Comparison of ENCODE assay signal across 8 mouse cellular contexts in the genomic region with DNA sequence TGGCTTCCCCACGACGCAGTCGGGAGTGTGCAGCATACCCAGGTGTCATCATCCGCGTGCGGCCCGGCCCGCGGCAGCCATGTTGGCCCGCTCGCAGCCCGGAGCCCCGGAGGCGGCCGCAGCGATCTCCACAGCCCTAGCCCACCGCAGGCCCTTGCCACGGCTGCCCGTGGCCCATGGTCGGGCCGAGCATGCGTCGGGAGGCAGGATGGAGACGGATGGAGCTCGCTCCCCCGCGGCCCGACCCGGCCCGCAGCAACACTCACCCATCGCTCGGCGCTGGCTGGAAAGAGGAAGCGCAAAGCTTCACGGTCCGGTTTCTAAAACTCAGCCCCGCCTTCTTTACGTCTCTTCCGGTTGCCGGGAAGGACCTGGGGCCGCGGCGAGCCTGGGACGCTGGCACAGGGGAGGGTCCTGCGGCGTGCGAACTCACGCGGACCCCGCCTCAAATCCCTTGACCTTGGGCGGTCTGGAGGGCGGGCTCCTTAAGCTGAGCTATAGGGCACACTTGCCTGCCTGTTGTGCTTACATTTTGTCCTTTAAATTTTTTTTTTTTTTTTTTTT. TPM values are rescaled to one million over a fixed set of nuclear protein-coding genes. Genes with fewer than 3 reads are reported as not detected.
DNase-seq lines count a peak whose midpoint lies in the region; ATAC-seq and TF ChIP-seq lines count a peak whose summit lies in the region.

A gene (minus strand): TSS at position 452 of the 564 bp plus-strand sequence.

- peak within 1 kb of the TSS; percentile 94 for H3K4me3 ChIP-seq in erythroblast, embryonic 14.5 days (replicated peaks)
- peak within 1 kb of the TSS; percentile 97 for H3K4me3 ChIP-seq in heart, embryonic 12.5 days
- H3K4me3 ChIP-seq in kidney, postnatal 0 days (replicated peaks; ENCODE audit: low read depth, low read length): peak within 1 kb of the TSS; percentile 93
- H3K4me3 ChIP-seq in liver, embryonic 13.5 days (replicated peaks): peak within 1 kb of the TSS; percentile 97
- peak within 1 kb of the TSS; percentile 99 for H3K4me3 ChIP-seq in stomach, embryonic 16.5 days (replicated peaks; ENCODE audit: low read length)

- H3K27ac ChIP-seq in heart, embryonic 12.5 days (ENCODE audit: poor library complexity, severe bottlenecking): peak within 1 kb of the TSS; percentile 92
- peak within 1 kb of the TSS; percentile 95 for H3K27ac ChIP-seq in kidney, postnatal 0 days
- H3K27ac ChIP-seq in liver, embryonic 13.5 days: peak within 1 kb of the TSS; percentile 88
- H3K27ac ChIP-seq in stomach, embryonic 16.5 days (ENCODE audit: low read length): peak within 1 kb of the TSS; percentile 93

- WGBS in heart, embryonic 12.5 days: under 1% methylated on average over 52 of the region's 52 CpGs
- 0% methylated on average over 52 of the region's 52 CpGs for WGBS in kidney, postnatal 0 days
- under 1% methylated on average over 52 of the region's 52 CpGs for WGBS in liver, embryonic 13.5 days (ENCODE audit: insufficient replicate concordance)
- WGBS in stomach, embryonic 16.5 days: under 1% methylated on average over 52 of the region's 52 CpGs

- peaks cover 38% of the 10 kb centered on the region for H3K4me1 ChIP-seq in erythroblast, embryonic 14.5 days (ENCODE audit: control insufficient read depth)
- peaks cover 26% of the 10 kb centered on the region for H3K4me1 ChIP-seq in heart, embryonic 12.5 days (replicated peaks)
- H3K4me1 ChIP-seq in kidney, postnatal 0 days (replicated peaks; ENCODE audit: insufficient read depth, low read length): peaks cover 6% of the 10 kb centered on the region; the same call in 1 of the 2 replicates
- H3K4me1 ChIP-seq in liver, embryonic 13.5 days (replicated peaks): peaks cover 36% of the 10 kb centered on the region
- H3K4me1 ChIP-seq in stomach, embryonic 16.5 days (ENCODE audit: control insufficient read depth, insufficient read depth, low read length): peaks cover 10% of the 10 kb centered on the region

- H3K9ac ChIP-seq in heart, embryonic 12.5 days: peak within 1 kb of the TSS; percentile 100
- H3K9ac ChIP-seq in kidney, postnatal 0 days (ENCODE audit: low read depth, low read length): peak within 1 kb of the TSS; percentile 90
- peak within 1 kb of the TSS; percentile 98 for H3K9ac ChIP-seq in liver, embryonic 13.5 days
- H3K9ac ChIP-seq in stomach, embryonic 16.5 days (ENCODE audit: low read length): peak within 1 kb of the TSS; percentile 99

- peak; percentile 92 for ATAC-seq in heart, embryonic 12.5 days (ENCODE audit: insufficient number of reproducible peaks, low FRiP score)
- peak; percentile 89 for ATAC-seq in kidney, postnatal 0 days (replicated peaks; ENCODE audit: low FRiP score, low read depth)
- peak; percentile 87 for ATAC-seq in liver, embryonic 13.5 days (ENCODE audit: low read depth)
- ATAC-seq in stomach, embryonic 16.5 days (ENCODE audit: insufficient read depth, low FRiP score): peak; percentile 95

- H3K9me3 ChIP-seq in erythroblast, embryonic 14.5 days (ENCODE audit: control insufficient read depth, low read length): no peaks in the 10 kb centered on the region
- no peaks in the 10 kb centered on the region for H3K9me3 ChIP-seq in heart, embryonic 12.5 days (replicated peaks)
- no peaks in the 10 kb centered on the region for H3K9me3 ChIP-seq in kidney, postnatal 0 days (replicated peaks; ENCODE audit: low read length)
- H3K9me3 ChIP-seq in liver, embryonic 13.5 days (replicated peaks): no peaks in the 10 kb centered on the region
- no peaks in the 10 kb centered on the region for H3K9me3 ChIP-seq in stomach, embryonic 16.5 days (replicated peaks; ENCODE audit: control insufficient read depth, low read length)

- TF ChIP-seq CTCF in brain, embryonic 14.5 days (IDR thresholded peaks at IDR 0.05; ENCODE audit: borderline replicate concordance, extremely low read depth, insufficient read depth, insufficient read length): no peak
- no peak for TF ChIP-seq CTCF in kidney, postnatal 0 days (IDR thresholded peaks at IDR 0.05; ENCODE audit: low read depth)

- TF ChIP-seq POLR2A in brain, embryonic 14.5 days (IDR thresholded peaks at IDR 0.05; ENCODE audit: borderline replicate concordance, extremely low read depth, insufficient read depth, insufficient read length, poor library complexity, severe bottlenecking): peak; percentile 77; the same call in 1 of the 2 replicates

- peaks cover 71% of the 10 kb centered on the region for H3K36me3 ChIP-seq in erythroblast, embryonic 14.5 days (ENCODE audit: control insufficient read depth)
- peaks cover 57% of the 10 kb centered on the region for H3K36me3 ChIP-seq in heart, embryonic 12.5 days
- H3K36me3 ChIP-seq in kidney, postnatal 0 days (ENCODE audit: insufficient read depth, low read length): peaks cover 33% of the 10 kb centered on the region
- peaks cover 68% of the 10 kb centered on the region for H3K36me3 ChIP-seq in liver, embryonic 13.5 days
- H3K36me3 ChIP-seq in stomach, embryonic 16.5 days (ENCODE audit: control insufficient read depth, insufficient read depth, low read length): peaks cover 33% of the 10 kb centered on the region

- H3K27me3 ChIP-seq in erythroblast, embryonic 14.5 days (ENCODE audit: control insufficient read depth): no peaks in the 10 kb centered on the region
- H3K27me3 ChIP-seq in heart, embryonic 12.5 days (replicated peaks): no peaks in the 10 kb centered on the region
- no peaks in the 10 kb centered on the region for H3K27me3 ChIP-seq in kidney, postnatal 0 days (ENCODE audit: insufficient read depth, low read length)
- no peaks in the 10 kb centered on the region for H3K27me3 ChIP-seq in liver, embryonic 13.5 days
- H3K27me3 ChIP-seq in stomach, embryonic 16.5 days (ENCODE audit: control insufficient read depth, insufficient read depth, low read length): no peaks in the 10 kb centered on the region

- H3K4me2 ChIP-seq in heart, embryonic 12.5 days: peak within 1 kb of the TSS; percentile 81
- H3K4me2 ChIP-seq in kidney, postnatal 0 days (ENCODE audit: low read length): peak within 1 kb of the TSS; percentile 86
- H3K4me2 ChIP-seq in liver, embryonic 13.5 days: peak within 1 kb of the TSS; percentile 81
- peak within 1 kb of the TSS; percentile 83 for H3K4me2 ChIP-seq in stomach, embryonic 16.5 days (ENCODE audit: low read depth, low read length)

- DNase-seq in CD4-positive helper T cell, adult 2 months (ENCODE audit: low read depth, low spot score): peak; percentile 90
- DNase-seq in brain, embryonic 14.5 days (ENCODE audit: low read depth): peak; percentile 97
- peak; percentile 96 for DNase-seq in kidney, postnatal 0 days (ENCODE audit: low spot score)
- peak; percentile 81 for DNase-seq in liver, embryonic 13.5 days
- peak; percentile 92 for DNase-seq in neural tube, embryonic 10.5 days (ENCODE audit: extremely low spot score, low spot score)

RNA-seq across cellular contexts. Expression of the gene that starts here (rescaled TPM):
- 838 and 897 TPM in 2 replicates for polyA plus RNA-seq in brain, embryonic 14.5 days (2012; rRNA removed)
- 190 and 246 TPM in 2 replicates for polyA plus RNA-seq in erythroblast, embryonic 14.5 days (2012)
- 612 and 621 TPM in 2 replicates for polyA plus RNA-seq in heart, embryonic 12.5 days (2016; fragmentation: Nextera tagmentation; extraction: Ambion mirVana)
- 988 and 1,137 TPM in 2 replicates for polyA plus RNA-seq in kidney, postnatal 0 days (2015; fragmentation: Nextera tagmentation; extraction: Ambion mirVana)
- polyA plus RNA-seq in liver, embryonic 13.5 days (2015; fragmentation: Nextera tagmentation; extraction: Ambion mirVana): 877 and 919 TPM in 2 replicates
- polyA plus RNA-seq in stomach, embryonic 16.5 days (2015; fragmentation: Nextera tagmentation; extraction: Ambion mirVana): 671 and 829 TPM in 2 replicates

Comparison
In these comparisons a context has a peak if more than half of its experiments do, and no peak if none do; other contexts are left out.
1. Peak in every context shown above with its lines: DNase-seq, ATAC-seq, H3K4me3 ChIP-seq and H3K27ac ChIP-seq.